Mouse (Mus musculus) liver, postnatal 0 days (tissue): ENCODE measurements around the gene Cdkn1a. TPM values are rescaled to one million over a fixed set of nuclear protein-coding genes. Genes with fewer than 3 reads are reported as not detected.

Experiments used
- ATAC-seq: fragments of 200-750 bp; cut with Nextera tagmentation; 2 replicates; pipeline ENCODE4 v1.8.0; 2017; ENCODE audit warnings: mild to moderate bottlenecking, moderate library complexity
- DNase-seq: peaks from one replicate; pipeline ENCODE4 v3.0.0-alpha.2; 2016
- H3K27ac ChIP-seq: fragments of 300-500 bp; sonication (generic); 2 replicates; pipeline ENCODE4 v1.5.1; 2014; ENCODE audit warnings: antibody characterized with exemption, moderate library complexity, mild to moderate bottlenecking, low read depth
- H3K27me3 ChIP-seq: fragments of 300-500 bp; sonication (generic); 2 replicates; pipeline ENCODE4 v1.6.1; 2014; ENCODE audit warnings: low read length, control low read depth, mixed read lengths; ENCODE audit not compliant: insufficient read depth
- H3K36me3 ChIP-seq: fragments of 300-500 bp; sonication (generic); replicated peaks from 2 replicates; pipeline ENCODE4 v1.6.1; 2014; ENCODE audit warnings: mild to moderate bottlenecking, control low read depth, low read length, moderate library complexity, mixed read lengths; ENCODE audit not compliant: insufficient read depth
- H3K4me1 ChIP-seq: fragments of 300-500 bp; sonication (generic); 2 replicates; pipeline ENCODE4 v1.6.1; 2014; ENCODE audit warnings: antibody characterized with exemption, mild to moderate bottlenecking, control low read depth; ENCODE audit not compliant: insufficient read depth
- H3K4me2 ChIP-seq: fragments of 300-500 bp; sonication (generic); 2 replicates; pipeline ENCODE4 v1.6.1; 2014; ENCODE audit warnings: low read depth, mild to moderate bottlenecking, low read length, moderate library complexity, mixed read lengths
- H3K4me3 ChIP-seq: fragments of 300-500 bp; sonication (generic); 2 replicates; pipeline ENCODE4 v1.5.1; 2014; ENCODE audit warnings: low read depth, low read length
- H3K9ac ChIP-seq: fragments of 300-500 bp; sonication (generic); replicated peaks from 2 replicates; pipeline ENCODE4 v1.6.1; 2014; ENCODE audit warnings: mild to moderate bottlenecking, moderate library complexity
- H3K9me3 ChIP-seq: fragments of 300-500 bp; sonication (generic); 2 replicates; pipeline ENCODE4 v1.6.1; 2016; ENCODE audit warnings: mild to moderate bottlenecking, control low read depth, low read length, mixed read lengths
- CTCF ChIP-seq: sonication (generic); IDR thresholded peaks from 2 replicates; pipeline ENCODE4 v1.5.1; 2016; ENCODE audit warnings: antibody characterized with exemption, low read depth
- EP300 ChIP-seq: IDR thresholded peaks from 2 replicates; pipeline ENCODE4 v1.6.1; 2016; ENCODE audit warnings: antibody characterized with exemption, low read depth, mild to moderate bottlenecking
- WGBS: fragments of 180-500 bp; shearing (Covaris S2); extraction: QIAGEN DNeasy Blood & Tissue Kit; methylation state at CpG from one replicate; pipeline ENCODE4 v1.1.7; 2014; ENCODE audit not compliant: insufficient replicate concordance; 5-methylcytosine and 5-hydroxymethylcytosine counted together
- polyA plus RNA-seq: library from polyadenylated mRNA; unstranded; fragments of >200 nt; fragmentation: Nextera tagmentation; extraction: Ambion mirVana; gene quantifications from 2 replicates; pipeline ENCODE4 v1.2.1, GENCODE M21; 2015

The Cdkn1a gene
- polyA plus RNA-seq, 1 experiment from 2014 or later: 58.1 TPM

- DNase-seq: no peak
- WGBS: 69% methylated on average over 12 of the region's 12 CpGs
- no peak overlapping the region for H3K9ac ChIP-seq
Measured at GRCm38 (mm10) chr17:29145101-29145500, 54.3 kb downstream of the Cdkn1a start.

DNA sequence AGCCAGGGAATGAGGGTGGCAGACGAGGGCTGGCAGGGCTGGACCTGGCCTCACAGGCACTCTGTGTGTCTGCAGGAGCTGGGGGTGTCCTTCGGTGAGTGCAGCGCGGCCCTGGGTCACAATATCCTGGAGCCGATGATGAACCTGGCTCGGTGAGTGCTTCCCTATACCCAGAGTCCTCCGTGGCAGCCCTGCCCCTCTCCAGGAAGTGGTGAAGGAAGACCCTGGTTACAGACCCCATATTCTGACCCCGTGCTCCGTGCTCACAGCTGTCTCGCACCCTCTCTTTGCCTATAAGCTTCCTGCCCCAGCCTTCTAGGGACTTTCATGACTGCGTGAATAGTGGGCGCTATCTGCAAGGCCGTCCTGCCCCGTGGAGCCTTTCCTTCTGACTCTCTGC lies 56.5 kb downstream of the Cdkn1a start:
- Histone ChIP-seq H3K9me3 (no peaks in the 10 kb centered on the region), H3K27me3 (no peaks in the 10 kb centered on the region), H3K4me1 (no peaks in the 10 kb centered on the region), H3K4me3 (no peak overlapping the region), H3K9ac (no peak overlapping the region), H3K27ac (no peak overlapping the region), H3K36me3 (no peaks in the 10 kb centered on the region), H3K4me2 (no peak overlapping the region)
- no peak for DNase-seq
- 75% methylated on average over 14 of the region's 14 CpGs for WGBS
- no peak for ATAC-seq
- TF ChIP-seq EP300: no peak
- TF ChIP-seq CTCF: no peak

More at GRCm38 (mm10) chr17:29145101-29145500, 54.3 kb downstream of the Cdkn1a start:
- H3K36me3 ChIP-seq: no peaks in the 10 kb centered on the region
- no peaks in the 10 kb centered on the region for H3K9me3 ChIP-seq
- ATAC-seq: no peak
- H3K27me3 ChIP-seq: no peaks in the 10 kb centered on the region
- no peak overlapping the region for H3K4me2 ChIP-seq
- TF ChIP-seq CTCF (no peak), EP300 (no peak)
- no peak overlapping the region for H3K27ac ChIP-seq
- H3K4me1 ChIP-seq: no peaks in the 10 kb centered on the region
- H3K4me3 ChIP-seq: no peak overlapping the region

- Histone ChIP-seq H3K4me1 (no peaks in the 10 kb centered on the region), H3K9ac (no peak overlapping the region), H3K4me3 (no peak overlapping the region), H3K9me3 (no peaks in the 10 kb centered on the region), H3K27ac (no peak overlapping the region), H3K4me2 (no peak overlapping the region), H3K27me3 (no peaks in the 10 kb centered on the region), H3K36me3 (no peaks in the 10 kb centered on the region)
- ATAC-seq: no peak
- TF ChIP-seq EP300 (no peak), CTCF (no peak)
- WGBS: 69% methylated on average over 6 of the region's 6 CpGs
- DNase-seq: no peak
Measured at GRCm38 (mm10) chr17:29147773-29148172, 57.0 kb downstream of the Cdkn1a start.

DNA sequence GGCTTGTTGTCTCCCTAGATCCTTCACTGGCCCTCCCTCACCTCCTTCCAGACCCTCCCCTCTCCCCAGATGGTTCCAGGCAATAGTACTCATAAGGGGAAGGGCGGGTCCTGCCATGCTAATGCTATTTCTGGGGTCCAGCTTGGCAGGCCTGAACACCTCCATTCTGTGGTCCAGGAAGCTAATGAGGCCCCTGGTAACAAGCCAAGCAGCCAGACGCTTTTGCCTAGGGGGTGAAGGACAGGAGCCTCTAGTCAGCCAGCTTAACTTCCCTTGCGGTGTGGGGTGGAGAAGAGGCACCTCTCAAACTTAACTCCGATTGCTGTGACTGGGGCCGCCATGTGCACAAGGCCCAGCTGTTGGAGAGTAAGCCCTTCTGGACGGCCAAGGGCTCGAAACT lies 59.0 kb downstream of the Cdkn1a start:
- Histone ChIP-seq H3K4me1 (no peaks in the 10 kb centered on the region; the same call in 1 of the 2 replicates), H3K4me2 (no peak overlapping the region), H3K4me3 (no peak overlapping the region), H3K36me3 (no peaks in the 10 kb centered on the region), H3K9me3 (no peaks in the 10 kb centered on the region), H3K9ac (no peak overlapping the region), H3K27me3 (no peaks in the 10 kb centered on the region), H3K27ac (no peak overlapping the region)
- 64% methylated on average over 7 of the region's 7 CpGs for WGBS
- ATAC-seq: no peak
- no peak for DNase-seq
- TF ChIP-seq EP300: no peak
- TF ChIP-seq CTCF: no peak

Other genes with a start within 250 kb of the Cdkn1a start
- 0.09 and 0.16 TPM in 2 replicates for gene Pnpla1, start 232.6 kb upstream of the Cdkn1a start, polyA plus RNA-seq
- gene 4930539E08Rik, start 175.7 kb upstream of the Cdkn1a start, polyA plus RNA-seq: 0.08 and 0.09 TPM in 2 replicates
- gene Pxt1, start 147.1 kb upstream of the Cdkn1a start, polyA plus RNA-seq: 0.14 and 0.29 TPM in 2 replicates
- 38.6 and 39.5 TPM in 2 replicates for gene Kctd20, start 139.0 kb upstream of the Cdkn1a start, polyA plus RNA-seq
- 32.6 and 34.5 TPM in 2 replicates for gene Stk38, start 83.0 kb upstream of the Cdkn1a start, polyA plus RNA-seq
- gene Srsf3, start 58.3 kb upstream of the Cdkn1a start, polyA plus RNA-seq: 163 and 166 TPM in 2 replicates
- gene Rab44, start 23.2 kb downstream of the Cdkn1a start, polyA plus RNA-seq: 5.4 and 6.3 TPM in 2 replicates
- 0.33 and 0.46 TPM in 2 replicates for gene Cpne5, start 147.2 kb downstream of the Cdkn1a start, polyA plus RNA-seq
- gene Ppil1, start 173.2 kb downstream of the Cdkn1a start, polyA plus RNA-seq: 36.1 and 42.1 TPM in 2 replicates
- 101 and 105 TPM in 2 replicates for gene BC004004, start 177.8 kb downstream of the Cdkn1a start, polyA plus RNA-seq
- gene Pi16, start 226.7 kb downstream of the Cdkn1a start, polyA plus RNA-seq: 2.1 and 2.2 TPM in 2 replicates